Mouse (Mus musculus) kidney, embryonic 14.5 days (tissue): ENCODE measurements around the gene Slc9a1. TPM values are rescaled to one million over a fixed set of nuclear protein-coding genes. Genes with fewer than 3 reads are reported as not detected.

Experiments
- ATAC-seq: fragments of 200-750 bp; cut with Nextera tagmentation; 2 replicates; pipeline ENCODE4 v1.8.0; 2017; ENCODE audit warnings: moderate number of reproducible peaks, mild to moderate bottlenecking, moderate TSS enrichment, moderate library complexity; ENCODE audit not compliant: low FRiP score, low TSS enrichment
- H3K27ac ChIP-seq: fragments of 300-500 bp; sonication (generic); 2 replicates; pipeline ENCODE4 v1.5.1; 2014; ENCODE audit warnings: low read depth, mild to moderate bottlenecking, low read length, moderate library complexity, mixed read lengths
- H3K27me3 ChIP-seq: fragments of 300-500 bp; sonication (generic); 2 replicates; pipeline ENCODE4 v1.6.1; 2014; ENCODE audit warnings: mild to moderate bottlenecking, low read length; ENCODE audit not compliant: control insufficient read depth, insufficient read depth
- H3K36me3 ChIP-seq: fragments of 300-500 bp; sonication (generic); 2 replicates; pipeline ENCODE4 v1.6.1; 2014; ENCODE audit warnings: low read length, mixed read lengths; ENCODE audit not compliant: control insufficient read depth, insufficient read depth
- H3K4me1 ChIP-seq: fragments of 300-500 bp; sonication (generic); 2 replicates; pipeline ENCODE4 v1.6.1; 2014; ENCODE audit warnings: low read length, mixed read lengths; ENCODE audit not compliant: control insufficient read depth, insufficient read depth
- H3K4me2 ChIP-seq: fragments of 300-500 bp; sonication (generic); replicated peaks from 2 replicates; pipeline ENCODE4 v1.6.1; 2014; ENCODE audit warnings: low read depth, mild to moderate bottlenecking, low read length
- H3K4me3 ChIP-seq: fragments of 300-500 bp; sonication (generic); 2 replicates; pipeline ENCODE4 v1.5.1; 2014; ENCODE audit warnings: mild to moderate bottlenecking, low read length
- H3K9ac ChIP-seq: fragments of 300-500 bp; sonication (generic); 2 replicates; pipeline ENCODE4 v1.6.1; 2014; ENCODE audit warnings: low read depth, mild to moderate bottlenecking, low read length, moderate library complexity
- H3K9me3 ChIP-seq: fragments of 300-500 bp; sonication (generic); 2 replicates; pipeline ENCODE4 v1.6.1; 2016; ENCODE audit warnings: low read length; ENCODE audit not compliant: control insufficient read depth
- WGBS: fragments of 180-500 bp; shearing (Covaris S2); extraction: QIAGEN DNeasy Blood & Tissue Kit; methylation state at CpG from one replicate; pipeline ENCODE4 v1.1.7; 2014; 5-methylcytosine and 5-hydroxymethylcytosine counted together
- polyA plus RNA-seq: library from polyadenylated mRNA; unstranded; fragments of >200 nt; fragmentation: Nextera tagmentation; extraction: Ambion mirVana; gene quantifications from 2 replicates; pipeline ENCODE4 v1.2.1, GENCODE M21; 2014

Slc9a1 gene
- polyA plus RNA-seq, 1 experiment from 2014 or later, result 7.6 TPM

GRCm38 (mm10) chr4:133414920-133415319 is 45.4 kb downstream of the Slc9a1 start:
- Histone ChIP-seq H3K4me2 (no peak overlapping the region), H3K9ac (no peak overlapping the region), H3K4me1 (no peaks in the 10 kb centered on the region), H3K27me3 (no peaks in the 10 kb centered on the region), H3K36me3 (peaks cover 35% of the 10 kb centered on the region), H3K9me3 (no peaks in the 10 kb centered on the region), H3K27ac (no peak overlapping the region), H3K4me3 (no peak overlapping the region)
- no peak for ATAC-seq
- 77% methylated on average over 4 of the region's 4 CpGs for WGBS

GRCm38 (mm10) chr4:133419312-133420004 is 50.0 kb downstream of the Slc9a1 start:
- Histone ChIP-seq H3K27ac (no peak overlapping the region), H3K36me3 (peaks cover 42% of the 10 kb centered on the region), H3K4me3 (no peak overlapping the region), H3K27me3 (no peaks in the 10 kb centered on the region), H3K4me2 (no peak overlapping the region), H3K9me3 (no peaks in the 10 kb centered on the region), H3K4me1 (no peaks in the 10 kb centered on the region), H3K9ac (no peak overlapping the region)
- ATAC-seq, result no peak
- WGBS, result 73% methylated on average over 14 of the region's 14 CpGs

GRCm38 (mm10) chr4:133421989-133422388 is 52.5 kb downstream of the Slc9a1 start:
- Histone ChIP-seq H3K9ac (no peak overlapping the region), H3K27me3 (no peaks in the 10 kb centered on the region), H3K36me3 (peaks cover 38% of the 10 kb centered on the region), H3K9me3 (no peaks in the 10 kb centered on the region), H3K27ac (no peak overlapping the region), H3K4me2 (no peak overlapping the region), H3K4me1 (no peaks in the 10 kb centered on the region), H3K4me3 (no peak overlapping the region)
- WGBS, result 85% methylated on average over 12 of the region's 12 CpGs
- no peak for ATAC-seq

- Histone ChIP-seq H3K4me2 (no peak overlapping the region), H3K9ac (no peak overlapping the region), H3K4me1 (no peaks in the 10 kb centered on the region), H3K4me3 (no peak overlapping the region), H3K27me3 (no peaks in the 10 kb centered on the region), H3K36me3 (peaks cover 38% of the 10 kb centered on the region), H3K9me3 (no peaks in the 10 kb centered on the region), H3K27ac (no peak overlapping the region)
- ATAC-seq, result no peak
- 77% methylated on average over 15 of the region's 15 CpGs for WGBS
These were observed 53.1 kb downstream of the Slc9a1 start for GRCm38 (mm10) chr4:133422601-133423000.

DNA sequence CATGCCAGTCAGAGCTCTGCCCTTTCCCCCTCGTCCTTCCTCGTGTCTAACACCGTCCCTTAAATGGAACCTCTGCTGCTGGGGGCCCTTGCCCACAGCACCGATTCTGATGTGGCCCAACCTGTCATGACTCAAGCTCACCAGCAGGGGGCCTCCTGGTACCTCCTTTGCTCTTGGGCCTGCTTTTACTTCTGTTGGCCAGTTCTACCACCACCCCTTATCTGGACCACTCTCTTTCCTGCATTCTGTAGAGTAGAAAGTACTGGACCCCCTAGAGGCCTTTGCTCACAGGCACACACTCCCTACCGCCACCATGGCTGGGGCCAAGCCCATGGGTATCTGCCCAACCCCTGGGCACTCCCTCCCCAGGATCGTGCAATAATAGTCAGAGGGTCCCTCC is 53.6 kb downstream of the Slc9a1 start:
- Histone ChIP-seq H3K9ac (no peak overlapping the region), H3K27me3 (no peaks in the 10 kb centered on the region), H3K4me3 (no peak overlapping the region), H3K36me3 (peaks cover 38% of the 10 kb centered on the region), H3K4me1 (no peaks in the 10 kb centered on the region), H3K9me3 (no peaks in the 10 kb centered on the region), H3K27ac (no peak overlapping the region), H3K4me2 (no peak overlapping the region)
- WGBS, result 58% methylated on average over 6 of the region's 6 CpGs
- peak; percentile 21; the same call in 1 of the 2 replicates for ATAC-seq

- 0 out of 2 replicates have a peak, but pooled peaks have one; percentile 33 for ATAC-seq
- peaks cover 33% of the 10 kb centered on the region for H3K36me3 ChIP-seq
- no peaks in the 10 kb centered on the region for H3K9me3 ChIP-seq
- H3K4me3 ChIP-seq, result no peak overlapping the region
- WGBS, result 80% methylated on average over 6 of the region's 6 CpGs
- no peak overlapping the region for H3K4me2 ChIP-seq
- no peak overlapping the region for H3K27ac ChIP-seq
- H3K4me1 ChIP-seq, result no peaks in the 10 kb centered on the region
- H3K9ac ChIP-seq, result no peak overlapping the region
- no peaks in the 10 kb centered on the region for H3K27me3 ChIP-seq
These were observed 54.2 kb downstream of the Slc9a1 start for GRCm38 (mm10) chr4:133423691-133424090.

DNA sequence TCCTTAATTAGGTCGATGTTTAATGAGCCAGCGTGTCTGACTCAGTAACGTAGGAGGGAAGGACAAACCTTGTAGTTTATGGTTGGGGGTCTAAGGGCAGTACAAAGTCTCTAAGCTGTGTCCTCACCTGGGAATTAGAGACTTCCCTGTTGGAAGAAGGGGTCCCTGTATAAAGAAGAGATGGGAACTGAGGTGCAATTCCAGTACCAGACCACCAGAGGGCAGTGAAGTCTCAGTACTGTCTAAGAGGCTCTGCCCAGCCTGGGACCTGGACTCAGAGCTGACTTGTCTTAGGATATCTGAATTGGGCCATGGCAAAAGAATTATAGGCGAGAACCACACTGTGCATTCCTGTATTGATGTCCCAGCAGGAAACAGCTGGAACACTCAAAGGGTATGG is 54.6 kb downstream of the Slc9a1 start:
- Histone ChIP-seq H3K27ac (no peak overlapping the region), H3K36me3 (peaks cover 33% of the 10 kb centered on the region), H3K9me3 (no peaks in the 10 kb centered on the region), H3K27me3 (no peaks in the 10 kb centered on the region), H3K4me2 (no peak overlapping the region), H3K4me1 (no peaks in the 10 kb centered on the region), H3K9ac (no peak overlapping the region), H3K4me3 (no peak overlapping the region)
- peak; percentile 58; the same call in 1 of the 2 replicates for ATAC-seq
- 37% methylated on average over 4 of the region's 4 CpGs for WGBS

DNA sequence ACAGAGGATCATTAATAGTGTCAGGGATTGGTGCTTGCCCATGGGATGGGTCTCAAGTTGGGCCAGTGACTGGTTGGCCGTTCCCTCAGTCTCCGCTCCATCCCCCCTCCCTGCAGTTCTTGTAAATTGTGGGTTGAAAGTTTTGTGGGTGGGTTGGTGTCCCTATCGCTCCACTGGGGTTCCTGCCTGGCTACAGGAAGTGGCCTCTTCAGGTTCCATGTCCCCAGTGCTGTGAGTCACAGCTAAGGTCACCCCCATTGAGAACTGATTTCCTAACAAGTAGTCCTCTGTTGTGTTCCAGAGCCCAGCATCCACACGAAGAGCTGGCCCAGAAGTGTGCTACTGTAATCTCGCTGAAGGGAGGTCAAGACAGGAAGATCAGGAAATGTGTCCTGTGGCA is 56.6 kb downstream of the Slc9a1 start:
- Histone ChIP-seq H3K9ac (no peak overlapping the region), H3K27me3 (no peaks in the 10 kb centered on the region), H3K9me3 (no peaks in the 10 kb centered on the region), H3K4me2 (no peak overlapping the region), H3K27ac (no peak overlapping the region), H3K4me1 (no peaks in the 10 kb centered on the region), H3K4me3 (no peak overlapping the region), H3K36me3 (peaks cover 17% of the 10 kb centered on the region)
- WGBS, result 77% methylated on average over 5 of the region's 5 CpGs
- no peak for ATAC-seq

DNA sequence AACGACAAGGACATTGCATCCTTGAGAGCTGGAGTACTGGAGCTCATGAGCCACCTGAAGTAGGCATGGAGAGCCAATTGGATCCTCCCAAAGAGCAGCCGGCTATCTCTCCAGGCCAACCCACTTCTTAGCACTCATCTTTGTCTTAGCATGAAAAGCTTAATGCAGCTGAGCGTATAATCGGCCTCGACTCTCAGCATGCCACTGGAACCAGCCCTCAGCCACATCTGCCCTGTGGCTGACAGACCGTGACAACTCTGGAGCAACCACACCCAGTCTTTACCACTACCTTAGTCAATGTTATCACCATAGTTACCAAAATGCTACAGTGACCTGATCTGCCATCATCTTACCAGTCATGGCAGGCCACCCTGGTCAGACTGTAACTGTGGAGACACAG is 62.0 kb downstream of the Slc9a1 start:
- ATAC-seq, result no peak
- H3K4me2 ChIP-seq, result no peak overlapping the region
- H3K4me3 ChIP-seq, result no peak overlapping the region
- no peaks in the 10 kb centered on the region for H3K9me3 ChIP-seq
- H3K36me3 ChIP-seq, result no peaks in the 10 kb centered on the region
- H3K4me1 ChIP-seq, result no peaks in the 10 kb centered on the region
- H3K27me3 ChIP-seq, result no peaks in the 10 kb centered on the region
- WGBS, result 74% methylated on average over 6 of the region's 6 CpGs
- no peak overlapping the region for H3K9ac ChIP-seq
- H3K27ac ChIP-seq, result no peak overlapping the region
